Mouse (Mus musculus): ENCODE measurements around the gene Gm5788. TPM values are rescaled to one million over a fixed set of nuclear protein-coding genes. Genes with fewer than 3 reads are reported as not detected.
"Not testable (repeated sequence)": the region's sequence is repeated elsewhere in the genome, so short reads cannot be mapped to it uniquely, and the experiment has no call there.

Gene Gm5788
- polyA plus RNA-seq (2014; fragmentation: Nextera tagmentation; extraction: Ambion mirVana), result not detected in 2 replicates

- H3K27me3 ChIP-seq (ENCODE audit: control insufficient read depth, insufficient read depth, low read length); H3K4me1 ChIP-seq (replicated peaks; ENCODE audit: control insufficient read depth, insufficient read depth, low read length); H3K9me3 ChIP-seq (ENCODE audit: control insufficient read depth, low read length); ATAC-seq (ENCODE audit: low FRiP score); H3K4me2 ChIP-seq (replicated peaks; ENCODE audit: low read depth, low read length); H3K27ac ChIP-seq (ENCODE audit: low read depth, low read length); H3K4me3 ChIP-seq (ENCODE audit: low read depth, low read length); H3K36me3 ChIP-seq (ENCODE audit: control insufficient read depth, insufficient read depth, low read length); DNase-seq (ENCODE audit: low spot score); H3K9ac ChIP-seq (ENCODE audit: low read depth, low read length): not testable (repeated sequence)
- 81% methylated on average over 3 of the region's 3 CpGs for WGBS
Measured at GRCm38 (mm10) chr12:87494421-87494820, at the start of gene Gm5788. TSS of gene Gm5788 (plus strand) at chr12:87494721.

GRCm38 (mm10) chr12:87449456-87449855 lies 45.1 kb upstream of the Gm5788 start:
- no peak overlapping the region for H3K9ac ChIP-seq (ENCODE audit: low read depth, low read length)
- H3K36me3 ChIP-seq (ENCODE audit: control insufficient read depth, insufficient read depth, low read length), result 0 out of 2 replicates have a peak, but pooled peaks cover 3% of the 10 kb centered on the region
- no peaks in the 10 kb centered on the region for H3K4me1 ChIP-seq (replicated peaks; ENCODE audit: control insufficient read depth, insufficient read depth, low read length)
- H3K27me3 ChIP-seq (ENCODE audit: control insufficient read depth, insufficient read depth, low read length), result no peaks in the 10 kb centered on the region
- no peak overlapping the region for H3K27ac ChIP-seq (ENCODE audit: low read depth, low read length)
- no peak overlapping the region for H3K4me2 ChIP-seq (replicated peaks; ENCODE audit: low read depth, low read length)
- WGBS, result 90% methylated on average over 9 of the region's 9 CpGs
- no peaks in the 10 kb centered on the region for H3K9me3 ChIP-seq (ENCODE audit: control insufficient read depth, low read length)
- no peak overlapping the region for H3K4me3 ChIP-seq (ENCODE audit: low read depth, low read length)
- ATAC-seq (ENCODE audit: low FRiP score) (no peak), DNase-seq (ENCODE audit: low spot score) (no peak)

GRCm38 (mm10) chr12:87464678-87465297 lies 29.7 kb upstream of the Gm5788 start:
- DNase-seq (ENCODE audit: low spot score) (no peak), ATAC-seq (ENCODE audit: low FRiP score) (no peak)
- H3K27me3 ChIP-seq (ENCODE audit: control insufficient read depth, insufficient read depth, low read length), result no peaks in the 10 kb centered on the region
- peaks cover 12% of the 10 kb centered on the region; the same call in 1 of the 2 replicates for H3K36me3 ChIP-seq (ENCODE audit: control insufficient read depth, insufficient read depth, low read length)
- H3K9ac ChIP-seq (ENCODE audit: low read depth, low read length), result no peak overlapping the region
- H3K9me3 ChIP-seq (ENCODE audit: control insufficient read depth, low read length), result no peaks in the 10 kb centered on the region
- H3K4me3 ChIP-seq (ENCODE audit: low read depth, low read length), result no peak overlapping the region
- WGBS, result 92% methylated on average over 6 of the region's 6 CpGs
- no peak overlapping the region for H3K4me2 ChIP-seq (replicated peaks; ENCODE audit: low read depth, low read length)
- no peaks in the 10 kb centered on the region for H3K4me1 ChIP-seq (replicated peaks; ENCODE audit: control insufficient read depth, insufficient read depth, low read length)
- no peak overlapping the region for H3K27ac ChIP-seq (ENCODE audit: low read depth, low read length)

GRCm38 (mm10) chr12:87470263-87471136 lies 24.0 kb upstream of the Gm5788 start:
- no peak for DNase-seq (ENCODE audit: low spot score)
- Histone ChIP-seq H3K4me2 (replicated peaks; ENCODE audit: low read depth, low read length) (peak overlapping the region; percentile 59), H3K4me1 (replicated peaks; ENCODE audit: control insufficient read depth, insufficient read depth, low read length) (no peaks in the 10 kb centered on the region), H3K9me3 (ENCODE audit: control insufficient read depth, low read length) (no peaks in the 10 kb centered on the region), H3K9ac (ENCODE audit: low read depth, low read length) (0 out of 2 replicates have a peak overlapping the region, but pooled peaks have one; percentile 86), H3K4me3 (ENCODE audit: low read depth, low read length) (0 out of 2 replicates have a peak overlapping the region, but pooled peaks have one; percentile 73), H3K36me3 (ENCODE audit: control insufficient read depth, insufficient read depth, low read length) (no peaks in the 10 kb centered on the region), H3K27ac (ENCODE audit: low read depth, low read length) (no peak overlapping the region), H3K27me3 (ENCODE audit: control insufficient read depth, insufficient read depth, low read length) (no peaks in the 10 kb centered on the region)
- WGBS, result 79% methylated on average over 7 of the region's 7 CpGs
- ATAC-seq (ENCODE audit: low FRiP score), result no peak

- H3K4me3 ChIP-seq (ENCODE audit: low read depth, low read length), result peak overlapping the region; percentile 73
- peak overlapping the region; percentile 59 for H3K4me2 ChIP-seq (replicated peaks; ENCODE audit: low read depth, low read length)
- peak overlapping the region; percentile 73 for H3K27ac ChIP-seq (ENCODE audit: low read depth, low read length)
- no peaks in the 10 kb centered on the region for H3K36me3 ChIP-seq (ENCODE audit: control insufficient read depth, insufficient read depth, low read length)
- WGBS, result under 1% methylated on average over 19 of the region's 19 CpGs
- H3K4me1 ChIP-seq (replicated peaks; ENCODE audit: control insufficient read depth, insufficient read depth, low read length), result no peaks in the 10 kb centered on the region
- H3K9me3 ChIP-seq (ENCODE audit: control insufficient read depth, low read length), result no peaks in the 10 kb centered on the region
- peak overlapping the region; percentile 86 for H3K9ac ChIP-seq (ENCODE audit: low read depth, low read length)
- DNase-seq (ENCODE audit: low spot score) (no peak), ATAC-seq (ENCODE audit: low FRiP score) (no peak)
- no peaks in the 10 kb centered on the region for H3K27me3 ChIP-seq (ENCODE audit: control insufficient read depth, insufficient read depth, low read length)
Measured at GRCm38 (mm10) chr12:87471421-87471963, 23.0 kb upstream of the Gm5788 start.

GRCm38 (mm10) chr12:87471964-87472786 lies 22.3 kb upstream of the Gm5788 start, which contains the start of gene Snw1:
TSS of gene Snw1 (minus strand) at chr12:87472274.
- Histone ChIP-seq H3K4me2 (replicated peaks; ENCODE audit: low read depth, low read length) (peak within 1 kb of the TSS; percentile 59), H3K27ac (ENCODE audit: low read depth, low read length) (peak within 1 kb of the TSS; percentile 73), H3K4me1 (replicated peaks; ENCODE audit: control insufficient read depth, insufficient read depth, low read length) (no peaks in the 10 kb centered on the region), H3K27me3 (ENCODE audit: control insufficient read depth, insufficient read depth, low read length) (no peaks in the 10 kb centered on the region), H3K36me3 (ENCODE audit: control insufficient read depth, insufficient read depth, low read length) (no peaks in the 10 kb centered on the region), H3K9ac (ENCODE audit: low read depth, low read length) (peak within 1 kb of the TSS; percentile 86), H3K9me3 (ENCODE audit: control insufficient read depth, low read length) (no peaks in the 10 kb centered on the region), H3K4me3 (ENCODE audit: low read depth, low read length) (peak within 1 kb of the TSS; percentile 73)
- ATAC-seq (ENCODE audit: low FRiP score) (peak; percentile 95), DNase-seq (ENCODE audit: low spot score) (peak; percentile 97)
- WGBS, result 3% methylated on average over 45 of the region's 45 CpGs

GRCm38 (mm10) chr12:87474756-87475155 lies 19.8 kb upstream of the Gm5788 start:
- DNase-seq (ENCODE audit: low spot score) (no peak), ATAC-seq (ENCODE audit: low FRiP score) (no peak)
- WGBS, result 86% methylated on average over 3 of the region's 3 CpGs
- Histone ChIP-seq H3K36me3 (ENCODE audit: control insufficient read depth, insufficient read depth, low read length) (no peaks in the 10 kb centered on the region), H3K9ac (ENCODE audit: low read depth, low read length) (no peak overlapping the region), H3K9me3 (ENCODE audit: control insufficient read depth, low read length) (no peaks in the 10 kb centered on the region), H3K27me3 (ENCODE audit: control insufficient read depth, insufficient read depth, low read length) (no peaks in the 10 kb centered on the region), H3K4me3 (ENCODE audit: low read depth, low read length) (no peak overlapping the region), H3K27ac (ENCODE audit: low read depth, low read length) (no peak overlapping the region), H3K4me1 (replicated peaks; ENCODE audit: control insufficient read depth, insufficient read depth, low read length) (no peaks in the 10 kb centered on the region), H3K4me2 (replicated peaks; ENCODE audit: low read depth, low read length) (no peak overlapping the region)

GRCm38 (mm10) chr12:87482482-87482881 lies 12.0 kb upstream of the Gm5788 start:
- not testable (repeated sequence) for H3K4me1 ChIP-seq (replicated peaks; ENCODE audit: control insufficient read depth, insufficient read depth, low read length); H3K36me3 ChIP-seq (ENCODE audit: control insufficient read depth, insufficient read depth, low read length); H3K9me3 ChIP-seq (ENCODE audit: control insufficient read depth, low read length); H3K27ac ChIP-seq (ENCODE audit: low read depth, low read length); H3K9ac ChIP-seq (ENCODE audit: low read depth, low read length); H3K27me3 ChIP-seq (ENCODE audit: control insufficient read depth, insufficient read depth, low read length); ATAC-seq (ENCODE audit: low FRiP score); DNase-seq (ENCODE audit: low spot score); H3K4me3 ChIP-seq (ENCODE audit: low read depth, low read length); H3K4me2 ChIP-seq (replicated peaks; ENCODE audit: low read depth, low read length)
- 88% methylated on average over 5 of the region's 5 CpGs for WGBS

Data from hindbrain, embryonic 11.5 days (tissue).